Mouse (Mus musculus): Measurements from ENCODE around the gene Lpar3.
A peak's percentile ranks its signal among the peaks of the same experiment; 100 is the strongest.

Gene Lpar3

GRCm38 (mm10) chr3:146211141-146211747 lies 9.5 kb upstream of the Lpar3 start:
- no peak for DNase-seq

GRCm38 (mm10) chr3:146211964-146212363 lies 8.8 kb upstream of the Lpar3 start:
- DNase-seq = no peak

GRCm38 (mm10) chr3:146213336-146213735 lies 7.4 kb upstream of the Lpar3 start:
- DNase-seq = no peak

DNA sequence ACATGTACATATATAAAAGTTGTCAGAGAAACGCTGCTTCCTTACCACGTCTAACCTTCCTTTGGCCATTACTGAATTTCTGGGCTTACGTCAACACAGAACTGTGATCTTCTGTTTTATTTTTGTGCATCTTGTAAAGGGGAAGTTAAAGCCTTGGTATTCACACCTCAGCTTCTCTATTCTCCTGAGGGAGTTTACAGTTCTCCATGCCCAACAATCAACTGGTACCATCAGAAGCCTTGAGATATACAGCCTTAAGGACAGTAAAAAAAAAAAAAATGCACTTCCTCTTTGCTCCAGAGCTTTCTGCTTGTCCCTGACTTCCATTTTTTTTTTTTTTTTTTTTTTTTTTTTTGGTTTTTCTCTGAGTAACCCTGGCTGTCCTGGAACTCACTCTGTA lies 4.2 kb upstream of the Lpar3 start:
- DNase-seq = no peak

DNA sequence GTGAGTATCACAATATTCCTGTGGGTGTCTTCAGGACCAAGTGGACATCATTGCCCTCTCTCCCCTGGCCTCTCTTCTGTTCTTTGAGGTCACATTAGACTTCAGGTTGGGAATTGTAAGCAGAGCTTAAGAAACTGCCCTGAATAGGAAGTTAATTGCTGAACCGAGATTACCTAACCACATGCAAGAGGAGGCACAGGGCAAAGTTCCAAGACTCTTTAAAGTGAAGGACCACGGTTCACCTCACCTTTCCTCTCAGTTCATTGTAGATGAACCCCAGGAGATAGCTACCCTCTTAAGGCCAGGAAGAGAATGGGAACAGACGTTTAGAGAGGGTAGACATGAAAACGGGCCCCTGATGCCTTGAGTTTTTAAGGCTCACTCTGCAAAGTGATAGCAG lies 3.5 kb downstream of the Lpar3 start:
- DNase-seq = peak; percentile 77

- DNase-seq = no peak
These were observed 4.4 kb downstream of the Lpar3 start for GRCm38 (mm10) chr3:146225061-146225761.

- DNase-seq = no peak
These were observed 6.7 kb downstream of the Lpar3 start for GRCm38 (mm10) chr3:146227427-146227826.

- no peak for DNase-seq
These were observed 8.0 kb downstream of the Lpar3 start for GRCm38 (mm10) chr3:146228559-146229310.

DNA sequence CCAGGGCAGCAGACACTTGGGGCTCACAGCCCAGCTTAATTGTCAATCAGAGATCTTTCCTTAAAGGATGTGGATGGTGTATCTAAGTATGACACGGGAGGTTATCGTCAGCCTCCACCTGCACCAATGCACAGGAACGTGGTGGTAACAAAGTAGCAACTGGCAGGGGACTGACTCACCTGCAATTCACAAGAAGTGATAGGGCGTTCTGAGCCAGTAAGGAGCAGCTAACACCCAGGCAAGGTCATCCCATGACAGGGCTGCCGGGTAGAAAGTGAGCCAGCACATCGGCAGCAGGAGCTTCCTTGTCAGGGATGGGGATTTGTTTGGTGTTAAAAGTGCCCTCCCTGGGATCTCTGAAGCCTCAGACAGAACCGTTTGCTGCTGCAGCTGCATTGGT lies 11.9 kb downstream of the Lpar3 start:
- no peak for DNase-seq

- no peak for DNase-seq
These were observed 13.0 kb downstream of the Lpar3 start for GRCm38 (mm10) chr3:146233741-146234140.

- DNase-seq = no peak
These were observed 13.8 kb downstream of the Lpar3 start for GRCm38 (mm10) chr3:146234530-146234929.

DNA sequence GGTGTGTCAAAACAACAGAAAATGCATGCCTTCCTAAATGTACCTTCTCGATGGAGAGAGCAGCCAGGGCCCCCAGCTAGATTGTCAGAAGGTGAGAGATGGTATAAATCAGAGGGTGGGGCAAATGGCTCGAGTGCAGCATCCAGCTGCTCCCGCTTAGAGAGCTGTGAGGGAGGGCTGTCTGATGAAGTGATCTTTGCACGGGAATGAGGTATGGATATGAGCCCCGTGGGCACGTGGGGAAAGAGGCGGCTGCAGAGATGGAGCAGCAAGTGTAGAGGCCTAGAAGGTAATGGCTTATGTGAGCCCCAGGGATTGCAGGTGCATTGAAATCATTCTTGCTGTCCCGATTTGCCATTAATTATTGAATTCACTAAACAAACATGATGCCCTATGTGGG lies 15.5 kb downstream of the Lpar3 start:
- no peak for DNase-seq

DNA sequence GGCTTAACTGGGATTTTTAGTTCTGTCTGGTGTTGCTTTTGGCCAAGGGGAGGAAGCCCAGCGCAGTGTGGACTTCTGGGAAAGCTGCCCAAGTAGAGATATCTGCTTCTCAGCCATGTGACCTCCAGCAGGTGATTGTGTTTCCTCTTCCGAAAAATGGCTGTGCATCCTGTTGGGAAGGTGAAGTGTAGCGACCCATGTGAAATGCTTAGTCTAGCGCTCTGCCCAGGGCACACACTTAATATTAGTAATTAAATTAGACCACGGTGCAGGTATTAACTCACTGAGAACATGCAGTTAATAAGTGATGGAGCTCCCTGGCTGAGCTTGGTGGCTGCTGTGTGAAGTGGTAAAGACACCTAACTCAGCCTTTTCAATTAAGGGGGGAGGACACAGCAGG lies 16.9 kb downstream of the Lpar3 start:
- DNase-seq = peak; percentile 81

GRCm38 (mm10) chr3:146244630-146245029 lies 23.9 kb downstream of the Lpar3 start:
- DNase-seq = no peak

DNA sequence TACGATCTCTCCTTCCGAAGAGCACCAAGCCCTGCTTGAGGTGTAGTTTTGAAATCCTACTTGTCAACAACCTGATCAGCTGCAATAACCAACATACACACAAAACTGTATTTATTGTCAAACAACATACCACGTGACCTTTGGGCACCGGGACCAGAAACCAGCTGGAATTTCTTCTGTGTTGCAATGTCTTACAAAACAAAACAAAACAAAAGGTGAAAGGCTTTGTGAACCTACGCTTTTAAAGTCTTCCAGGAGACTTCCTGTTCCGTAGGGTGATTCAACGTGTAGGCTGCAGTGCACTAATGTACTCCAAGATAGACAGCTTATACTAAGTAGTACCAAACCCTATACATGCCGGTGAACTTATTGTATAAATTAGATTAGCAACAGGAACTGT lies 25.8 kb downstream of the Lpar3 start:
- DNase-seq = no peak

GRCm38 (mm10) chr3:146246992-146247391 lies 26.2 kb downstream of the Lpar3 start:
- DNase-seq = no peak

DNA sequence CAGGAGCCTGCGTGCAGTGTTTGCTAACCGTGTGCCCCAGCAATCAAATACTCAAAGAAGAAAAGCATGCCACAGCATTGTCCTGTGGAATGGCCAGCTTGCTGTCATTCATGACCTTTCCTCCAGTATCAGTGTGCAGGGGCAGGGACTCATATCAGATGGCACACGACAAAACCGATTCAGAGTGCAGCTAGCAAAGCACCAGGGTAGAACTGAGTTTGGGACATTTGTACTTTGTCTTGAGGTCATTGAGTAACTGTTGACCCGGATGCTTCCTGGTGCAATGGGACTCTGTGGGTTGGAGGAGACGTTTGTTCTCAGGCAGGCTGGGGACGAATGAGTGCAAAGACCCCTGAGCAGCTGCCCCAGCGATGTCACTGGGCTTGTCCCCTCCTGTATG lies 29.1 kb downstream of the Lpar3 start:
- DNase-seq = no peak

DNA sequence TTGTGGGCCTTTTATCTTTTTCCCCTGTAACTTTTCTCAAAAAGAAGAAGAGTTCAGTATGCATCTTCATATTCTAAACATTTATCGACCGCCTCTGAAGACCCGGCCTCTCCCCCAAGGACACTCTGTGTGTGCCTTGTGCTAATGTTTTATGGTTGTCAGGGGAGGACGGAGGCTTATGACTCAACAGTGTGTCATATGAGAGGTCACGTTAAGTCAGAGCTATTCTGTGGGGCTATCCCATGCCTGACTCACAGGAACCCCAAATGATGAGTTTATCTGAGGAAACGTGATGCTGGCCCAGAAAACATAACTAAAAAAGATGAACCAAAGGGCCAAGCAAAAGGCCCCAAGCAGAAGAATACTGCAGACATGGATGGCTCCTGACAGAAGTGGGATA lies 31.0 kb downstream of the Lpar3 start:
- no peak for DNase-seq

- peak; percentile 48 for DNase-seq
These were observed 33.1 kb downstream of the Lpar3 start for GRCm38 (mm10) chr3:146253736-146254320.

DNA sequence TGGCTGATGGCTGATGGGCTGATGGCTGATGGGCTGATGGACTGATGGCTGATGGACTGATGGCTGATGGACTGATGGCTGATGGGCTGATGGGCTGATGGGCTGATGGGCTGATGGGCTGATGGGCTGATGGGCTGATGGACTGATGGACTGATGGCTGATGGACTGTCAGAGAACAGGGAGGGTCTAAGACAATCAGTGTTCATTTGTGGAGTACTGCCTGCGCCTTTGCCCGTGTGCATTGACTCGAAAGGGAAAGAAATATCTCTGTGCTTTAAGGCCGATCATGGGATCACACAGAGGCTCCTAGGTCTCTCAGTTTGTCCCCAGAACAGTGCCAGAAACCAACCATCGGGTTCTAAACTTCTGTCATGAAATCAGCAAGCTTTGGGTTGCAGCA lies 34.4 kb downstream of the Lpar3 start:
- no peak for DNase-seq

DNA sequence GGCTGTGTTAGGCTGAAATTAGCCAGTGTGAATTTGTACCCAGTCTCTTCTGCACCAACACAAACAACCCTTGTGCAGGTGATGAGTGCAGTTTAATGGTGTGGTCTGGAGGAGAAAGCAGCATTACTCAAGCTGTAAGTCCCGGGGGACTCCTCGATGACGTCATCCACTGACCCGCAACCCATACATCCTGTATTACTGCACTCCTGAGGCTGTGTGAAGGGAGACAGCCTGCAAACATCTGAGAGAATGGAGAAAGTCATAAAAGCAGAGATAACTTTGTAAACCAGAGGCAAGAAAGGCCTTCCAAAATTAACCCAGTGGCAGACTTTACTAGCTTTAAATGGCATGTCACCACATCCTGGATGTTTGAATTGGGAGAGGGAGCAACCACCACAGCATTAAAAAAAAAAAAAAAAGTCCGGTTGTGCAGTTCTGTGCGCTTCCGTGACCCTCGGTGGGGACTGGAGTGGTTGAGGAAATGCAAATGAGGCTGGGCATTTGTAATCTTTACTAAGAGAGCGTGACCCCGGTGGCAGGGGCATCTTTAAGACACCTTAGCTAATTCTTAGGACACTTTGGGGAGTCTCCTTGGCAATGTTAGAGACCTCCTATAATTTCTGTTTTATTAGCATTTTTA lies 36.8 kb downstream of the Lpar3 start:
- no peak for DNase-seq

GRCm38 (mm10) chr3:146260203-146260602 lies 39.4 kb downstream of the Lpar3 start:
- DNase-seq = peak; percentile 76

GRCm38 (mm10) chr3:146260845-146261244 lies 40.1 kb downstream of the Lpar3 start:
- DNase-seq = no peak
